Mouse (Mus musculus) G1E-ER4 (cell line): ENCODE data around the gene Slc5a10. TPM values are rescaled to one million over a fixed set of nuclear protein-coding genes. Genes with fewer than 3 reads are reported as not detected.

Experiments
- GATA1 ChIP-seq: IDR thresholded peaks from one replicate; pipeline ENCODE4 v1.8.0; 2012; ENCODE audit warnings: low read length, inconsistent platforms
- polyA plus RNA-seq: library from polyadenylated mRNA; stranded (reverse); fragments of >175 nt; gene quantifications from 2 replicates; pipeline ENCODE4 v1.2.3, GENCODE M21; 2012

Slc5a10 gene
- polyA plus RNA-seq, 1 experiment: not detected

DNA sequence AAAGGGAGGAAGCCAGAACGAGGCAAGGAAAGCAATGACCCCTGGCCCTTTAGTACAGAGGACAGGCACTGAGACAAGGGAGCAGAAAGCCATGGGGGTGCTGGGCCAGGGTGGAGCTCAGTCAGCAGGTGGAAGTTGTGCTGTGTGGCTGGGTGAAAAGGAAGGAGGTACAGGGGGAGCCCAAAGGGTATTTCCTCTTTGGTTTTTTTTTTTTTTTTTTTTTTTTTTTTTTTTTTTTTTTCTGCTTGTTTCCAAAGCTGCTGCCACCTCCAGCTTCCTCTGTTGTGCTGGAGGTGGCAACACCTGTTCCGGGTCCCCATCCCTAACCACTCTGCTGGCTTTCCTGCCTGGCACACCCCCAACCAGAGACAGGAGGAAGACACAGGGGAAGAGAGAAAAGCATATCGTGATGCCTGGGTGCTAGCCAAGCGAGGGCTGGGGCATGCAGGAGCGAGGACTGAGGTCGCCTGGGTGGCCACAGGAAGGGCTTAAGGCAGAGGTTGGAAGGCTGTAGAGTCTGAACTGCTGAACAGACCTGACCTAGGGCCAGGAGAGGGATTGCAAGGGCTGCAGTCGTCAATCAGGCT lies 59.7 kb downstream of the Slc5a10 start:
- TF ChIP-seq GATA1: no peak

DNA sequence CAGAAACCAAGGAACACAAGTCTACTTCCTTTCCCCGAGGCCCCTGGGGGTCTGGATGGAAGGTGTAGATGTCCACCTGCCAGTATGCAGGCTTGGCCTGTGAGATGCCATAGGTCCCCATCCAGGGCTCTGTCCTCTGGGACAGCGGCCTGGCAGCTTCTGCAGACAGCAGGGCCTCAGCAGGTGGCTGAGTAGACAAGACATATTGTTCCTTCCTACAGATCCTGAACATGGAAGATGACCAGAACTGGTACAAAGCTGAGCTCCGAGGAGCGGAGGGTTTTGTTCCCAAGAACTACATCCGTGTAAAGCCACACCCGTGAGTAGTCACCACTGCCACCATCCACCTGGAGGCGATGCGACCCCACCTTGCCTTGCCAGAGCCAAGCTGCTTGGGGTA lies 60.6 kb downstream of the Slc5a10 start:
- no peak for TF ChIP-seq GATA1

DNA sequence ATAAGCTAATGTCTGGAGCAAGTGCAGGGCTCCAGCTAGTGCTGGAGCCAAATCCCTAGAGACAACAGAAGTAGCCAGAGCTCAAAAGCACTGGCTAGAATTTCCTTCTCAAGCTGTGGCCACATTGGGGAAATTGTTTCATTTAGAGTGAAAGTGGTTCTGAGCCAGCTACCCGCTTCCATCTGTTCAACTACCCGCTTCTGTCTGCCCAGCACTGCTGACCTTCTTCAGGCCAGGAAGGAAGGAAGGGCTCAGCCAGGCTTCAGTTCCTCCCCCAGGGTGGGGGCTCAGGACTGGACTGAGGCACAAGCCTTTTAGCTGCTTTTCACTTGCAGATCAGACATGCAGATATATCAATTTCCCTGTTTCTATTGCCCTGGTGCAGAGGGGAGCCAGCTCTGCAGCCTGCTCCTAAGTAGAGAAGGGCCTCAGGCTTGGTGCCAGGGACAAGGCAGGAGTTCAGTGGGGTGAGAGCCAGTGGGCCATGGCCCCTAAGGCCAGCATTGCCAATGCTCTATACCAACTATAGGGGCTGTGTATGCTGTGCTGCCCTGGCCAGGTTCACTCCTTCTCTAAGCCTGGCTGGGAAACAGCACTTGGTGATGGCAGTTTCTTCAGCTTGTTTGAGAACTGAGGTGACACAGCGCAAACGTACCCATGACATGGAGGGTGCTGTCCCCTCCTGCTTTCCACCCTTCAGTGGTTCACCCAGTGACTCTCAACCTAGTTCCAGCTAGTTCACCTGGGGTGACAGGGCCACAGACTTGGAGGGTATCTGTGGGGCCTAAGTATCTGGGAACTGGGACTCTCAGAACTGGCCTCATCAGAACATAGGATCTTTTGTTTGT lies 61.4 kb downstream of the Slc5a10 start:
- TF ChIP-seq GATA1: no peak

DNA sequence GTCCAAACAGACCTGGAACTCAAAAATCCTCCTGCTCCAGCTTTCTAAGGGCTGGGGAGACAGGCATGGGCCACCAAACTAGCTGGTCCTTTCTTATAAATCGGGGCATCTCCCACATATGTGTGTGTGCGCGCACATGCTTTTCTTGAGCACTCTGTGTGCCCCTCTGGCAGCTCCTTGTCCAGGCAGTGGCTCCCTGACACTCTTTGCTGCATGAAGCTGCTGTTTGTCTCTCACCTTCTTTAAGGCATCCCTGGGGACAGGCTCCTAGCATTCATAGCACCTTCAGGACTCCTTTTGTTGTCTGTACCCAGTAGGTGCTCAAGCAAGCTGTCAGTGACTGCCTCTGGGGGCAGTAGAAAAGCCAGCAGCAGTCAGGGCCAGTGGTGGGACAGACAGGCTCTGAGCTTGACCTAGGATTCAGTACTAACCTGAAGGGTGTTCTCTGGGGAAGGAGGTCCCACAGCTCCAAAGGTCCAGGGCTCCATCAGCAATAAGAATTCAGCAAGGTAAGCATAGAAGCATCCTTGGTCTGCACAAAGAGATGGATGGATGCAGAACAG lies 62.2 kb downstream of the Slc5a10 start:
- no peak for TF ChIP-seq GATA1

DNA sequence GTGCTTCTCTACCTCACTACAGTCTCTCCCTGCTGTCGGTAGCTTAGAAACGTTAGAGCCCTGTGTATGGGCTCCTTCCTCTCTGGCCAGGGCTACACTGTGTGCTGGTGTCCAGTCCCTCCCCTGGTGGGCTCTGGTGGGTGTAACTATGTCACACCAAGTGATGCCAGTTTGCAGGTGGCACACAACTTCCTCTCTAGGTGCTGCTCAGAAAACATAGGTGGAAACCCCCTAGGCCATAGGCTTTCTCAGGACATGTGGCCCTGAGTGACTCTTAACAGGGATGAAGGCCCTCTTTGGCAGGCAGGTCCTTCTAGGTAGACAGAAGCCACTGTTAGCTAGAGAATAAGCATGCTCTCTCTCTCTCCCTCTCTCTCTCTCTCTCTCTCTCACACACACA lies 63.2 kb downstream of the Slc5a10 start:
- TF ChIP-seq GATA1: no peak

DNA sequence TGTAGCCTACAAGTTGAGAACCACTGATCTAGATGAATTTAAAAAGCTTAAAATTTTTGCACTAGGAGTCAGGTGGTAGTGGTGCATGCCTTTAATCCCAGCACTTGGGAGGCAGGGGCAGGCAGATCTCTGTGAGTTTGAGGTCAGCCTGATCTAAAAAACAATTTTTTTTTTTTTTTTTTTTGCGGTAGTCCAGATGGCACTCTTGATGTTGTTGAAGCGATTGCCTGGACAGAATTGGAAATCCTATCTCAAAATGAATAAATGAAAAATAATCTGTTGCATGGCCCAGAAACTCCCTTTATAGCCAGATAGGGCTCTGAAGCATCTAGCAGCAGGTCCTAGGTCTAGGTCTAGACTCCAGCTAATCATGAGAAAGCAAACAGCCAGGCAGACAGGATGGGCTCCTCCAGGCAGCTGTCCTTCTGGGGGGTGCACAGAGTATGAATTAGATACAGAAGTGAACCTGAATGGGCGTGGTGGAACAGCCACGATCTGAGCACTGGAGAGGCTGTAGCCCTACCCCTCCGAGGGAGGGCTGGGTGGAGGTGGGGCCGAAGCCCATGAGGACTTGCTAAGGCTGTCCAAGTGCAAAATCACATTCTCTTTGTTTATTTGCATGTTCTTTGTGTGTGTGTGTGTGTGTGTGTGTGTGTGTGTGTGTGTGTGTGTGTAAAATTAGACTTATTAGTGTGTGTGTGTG lies 64.3 kb downstream of the Slc5a10 start:
- no peak for TF ChIP-seq GATA1

DNA sequence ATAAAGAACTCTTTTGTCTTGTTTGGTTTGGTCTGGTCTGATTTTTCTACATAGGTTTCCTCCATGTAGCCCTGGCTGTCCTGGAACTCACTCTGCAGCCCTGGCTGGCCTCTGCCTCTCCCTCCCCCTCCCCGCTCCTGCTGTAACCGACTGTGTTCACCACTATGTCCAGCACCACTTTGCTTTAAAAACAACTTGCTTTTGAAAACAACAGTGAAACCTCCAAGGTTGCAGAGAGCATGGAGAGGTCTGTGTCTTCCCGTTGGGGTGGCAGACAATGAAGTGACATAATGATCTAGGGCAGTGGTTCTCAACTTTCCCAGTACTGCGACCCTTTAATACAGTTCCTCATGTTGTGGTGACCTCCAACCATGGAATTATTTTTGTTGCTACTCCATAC lies 65.0 kb downstream of the Slc5a10 start:
- TF ChIP-seq GATA1: no peak

DNA sequence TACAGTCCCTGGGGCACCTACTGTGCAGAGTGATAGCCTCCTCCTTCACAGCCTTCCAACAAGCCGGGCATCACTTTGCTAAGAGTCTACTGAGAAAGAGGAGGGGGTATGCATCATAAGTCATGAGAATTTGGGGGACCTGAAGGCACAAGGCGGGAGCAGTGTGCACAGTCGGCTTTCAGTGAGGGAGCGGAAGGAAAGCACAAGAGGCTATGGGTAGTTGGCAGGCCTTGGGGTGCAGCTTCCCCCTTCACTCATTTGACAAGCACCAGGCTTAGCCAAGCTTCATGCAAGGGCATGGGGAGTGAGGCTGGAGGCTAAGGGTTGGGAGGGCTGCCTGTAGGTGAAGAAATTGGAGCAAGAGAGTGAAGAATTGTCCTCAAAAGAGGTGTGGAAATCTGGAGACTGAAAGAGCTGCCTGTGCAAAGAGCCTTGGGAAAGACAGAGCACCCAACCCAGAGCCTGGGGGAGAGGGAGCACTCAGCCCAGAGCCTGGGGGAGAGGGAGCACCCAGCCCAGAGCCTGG lies 65.8 kb downstream of the Slc5a10 start:
- TF ChIP-seq GATA1: no peak

DNA sequence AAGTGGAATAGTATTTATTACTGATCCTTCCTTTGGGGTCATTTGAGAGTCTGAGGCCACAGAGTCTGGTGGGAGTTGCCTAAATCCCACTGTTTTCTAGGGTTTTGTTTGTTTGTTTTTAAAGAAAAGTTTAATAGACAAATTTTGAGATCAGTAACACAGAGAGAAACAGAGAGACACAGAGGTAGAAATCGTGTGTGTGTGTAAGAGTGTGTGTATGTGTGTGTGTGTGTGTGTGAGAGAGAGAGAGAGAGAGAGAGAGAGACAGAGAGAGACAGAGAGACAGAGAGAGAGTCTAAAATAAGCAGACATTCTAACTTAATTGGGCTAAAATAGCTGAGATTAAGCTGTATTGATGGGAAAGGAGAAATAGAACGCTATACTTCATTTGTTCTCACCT lies 67.1 kb downstream of the Slc5a10 start:
- TF ChIP-seq GATA1: no peak

DNA sequence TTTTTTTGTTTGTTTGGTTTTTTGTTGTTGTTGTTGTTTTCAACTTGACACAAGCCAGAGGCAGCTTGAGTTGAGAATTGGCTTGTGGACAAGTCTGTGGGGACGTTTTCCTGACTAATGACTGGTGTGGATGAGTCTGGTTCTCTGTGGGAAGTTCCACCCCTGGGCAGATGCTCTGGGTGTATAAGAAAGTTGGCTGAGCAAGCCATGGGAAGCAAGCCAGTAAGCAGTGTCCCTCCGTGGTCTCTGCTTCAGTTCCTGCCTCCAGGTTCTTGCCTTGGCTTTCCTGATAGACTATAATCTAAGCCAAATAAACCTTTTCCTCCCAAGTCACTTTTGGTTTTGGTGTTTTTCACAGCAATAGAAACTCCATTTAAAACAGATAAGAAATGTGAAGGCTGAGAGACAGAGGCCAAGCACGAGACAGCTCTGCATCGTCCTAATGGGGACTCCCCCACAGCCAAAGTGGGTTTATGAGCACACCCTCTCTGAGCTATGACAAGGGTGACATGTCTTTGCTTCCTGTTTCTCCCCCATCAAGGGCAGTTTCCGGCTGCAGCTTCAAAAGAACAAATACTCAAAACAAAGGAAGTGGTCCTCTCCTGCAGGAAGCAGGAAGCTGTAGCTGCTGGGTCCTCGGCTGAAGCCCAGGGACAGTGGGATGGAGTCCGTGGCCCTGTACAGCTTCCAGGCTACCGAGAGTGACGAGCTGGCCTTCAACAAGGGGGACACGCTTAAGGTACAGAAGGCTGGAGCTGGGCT lies 67.8 kb downstream of the Slc5a10 start, which contains the start of gene Grap:
Gene Grap, plus strand, starts transcription at position 580 of the 762 bp plus-strand sequence.
- no peak for TF ChIP-seq GATA1

DNA sequence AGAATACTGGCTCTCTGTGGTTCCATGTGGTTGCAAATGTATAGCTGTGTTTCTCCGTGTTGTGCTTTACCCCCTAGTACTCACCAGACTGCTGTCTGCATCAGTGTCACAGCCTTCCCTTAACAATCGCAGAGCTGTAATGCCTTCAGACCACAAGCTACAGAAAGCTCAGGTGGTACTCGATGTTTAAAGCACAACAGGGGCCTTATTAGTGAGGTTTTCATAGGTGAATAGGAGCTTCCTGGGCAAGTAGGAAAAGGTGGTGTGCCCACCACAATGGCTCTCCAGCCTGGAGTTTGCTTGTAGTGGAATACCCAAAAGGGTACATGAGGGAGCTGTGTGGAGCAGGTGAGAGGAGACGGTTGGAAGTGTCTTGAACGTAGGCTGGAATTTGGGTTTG lies 68.4 kb downstream of the Slc5a10 start:
- no peak for TF ChIP-seq GATA1

DNA sequence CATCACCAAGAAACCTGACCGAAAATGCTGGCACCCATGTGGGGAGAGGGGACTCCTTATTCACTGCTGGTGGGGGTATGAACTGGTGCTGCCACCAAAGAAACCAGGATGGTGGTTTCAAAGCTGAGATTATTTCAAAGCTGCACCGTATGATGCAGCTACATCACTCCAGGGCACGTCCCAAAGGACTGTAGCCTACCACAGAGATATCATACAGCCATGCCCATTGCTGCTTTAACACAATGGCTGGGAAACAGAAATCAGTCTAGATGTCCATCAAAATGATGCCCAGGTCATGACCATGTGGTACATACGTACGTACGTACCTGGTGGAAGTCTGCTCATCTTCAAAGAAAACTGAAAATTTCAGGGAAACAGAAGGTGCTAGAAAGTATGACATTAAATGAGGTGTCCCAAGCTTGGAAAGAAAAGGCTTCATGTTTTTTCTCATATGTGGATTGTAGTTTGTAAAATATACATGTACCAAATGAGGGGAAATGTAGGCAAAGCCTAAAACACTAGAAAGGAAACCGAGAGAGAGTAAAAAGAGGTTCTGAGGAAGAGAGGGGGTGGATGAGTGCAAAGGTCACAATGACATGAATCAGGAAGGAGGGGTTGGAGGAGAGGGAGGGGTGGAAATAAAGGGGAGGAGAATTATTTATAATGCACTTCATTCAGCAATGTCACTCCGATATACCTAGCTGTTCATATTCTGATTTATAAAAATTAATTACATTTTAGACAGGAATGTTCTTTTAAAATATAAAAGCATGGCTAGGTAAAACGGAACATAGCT lies 70.0 kb downstream of the Slc5a10 start:
- TF ChIP-seq GATA1: no peak

DNA sequence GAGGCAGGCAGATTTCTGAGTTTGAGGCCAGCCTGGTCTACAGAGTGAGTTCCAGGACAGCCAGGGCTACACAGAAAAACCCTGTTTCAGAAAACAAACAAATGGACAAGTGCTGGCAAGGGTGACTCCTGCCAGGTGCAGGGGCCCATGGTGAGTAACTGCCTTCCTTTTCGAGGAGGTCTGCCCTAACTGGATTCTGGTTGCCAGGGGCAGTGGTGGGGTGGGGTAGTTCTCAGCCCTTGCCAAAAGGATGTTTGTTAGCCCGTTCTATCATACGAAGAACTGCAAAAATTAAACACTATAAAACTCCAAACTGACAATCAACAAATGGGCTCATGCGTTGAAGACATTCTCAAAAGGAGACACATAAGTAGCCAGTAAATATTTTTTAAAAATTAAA lies 71.0 kb downstream of the Slc5a10 start:
- TF ChIP-seq GATA1: no peak

DNA sequence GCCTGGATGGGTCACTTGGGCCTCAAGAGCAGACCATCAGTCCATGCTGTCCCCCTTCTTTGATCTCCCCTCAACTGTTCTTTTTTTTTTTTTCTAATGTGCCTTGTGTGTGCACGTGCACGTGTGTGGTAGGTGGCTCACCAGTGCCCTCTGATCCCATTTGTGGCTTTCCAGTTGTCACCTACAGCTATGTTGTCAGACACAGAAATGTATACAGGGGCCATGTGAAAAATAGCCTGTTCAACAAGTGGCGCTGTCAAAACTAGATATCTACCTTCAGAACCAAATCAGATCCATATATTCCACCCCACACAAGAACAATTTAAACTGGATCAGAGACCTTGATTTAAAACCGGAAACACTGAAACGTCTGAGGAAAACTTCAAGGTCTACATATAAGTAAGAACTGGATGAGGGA lies 71.5 kb downstream of the Slc5a10 start:
- TF ChIP-seq GATA1: no peak
